Comparison of ENCODE assay signal across 8 mouse cellular contexts in the genomic region with DNA sequence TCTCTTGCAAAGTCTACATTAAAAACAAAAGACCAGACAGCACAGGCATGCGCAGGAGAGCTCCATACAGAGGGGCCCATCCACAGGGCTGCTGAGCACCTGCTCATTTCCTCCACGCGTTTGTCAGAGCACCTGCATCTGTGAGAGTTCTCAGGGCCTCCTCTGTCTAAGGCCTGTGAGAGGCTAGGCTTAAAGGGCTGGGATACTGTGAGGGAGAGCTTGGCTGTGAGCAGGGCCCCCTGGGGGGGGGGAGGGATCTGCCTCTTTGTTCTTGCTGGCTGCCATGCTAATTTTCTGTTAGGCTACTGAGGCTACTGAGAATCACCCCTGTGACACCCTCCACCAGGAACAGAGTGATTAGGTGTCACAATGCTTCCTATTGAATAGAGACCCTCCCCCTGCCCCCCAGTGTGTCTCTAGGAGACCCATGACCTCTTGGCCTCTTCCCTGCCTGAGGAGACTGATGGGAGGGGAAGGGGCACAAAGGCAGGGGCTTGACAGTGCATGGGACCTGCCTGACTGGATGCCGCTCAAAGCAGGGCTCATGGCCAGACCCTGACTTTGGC. TPM values are rescaled to one million over a fixed set of nuclear protein-coding genes. Genes with fewer than 3 reads are reported as not detected.
DNase-seq lines count a peak whose midpoint lies in the region; ATAC-seq lines count a peak whose summit lies in the region.

No protein-coding gene starts in this region.

- 32% methylated on average over 4 of the region's 4 CpGs for WGBS in heart, embryonic 13.5 days
- WGBS in embryonic facial prominence, embryonic 11.5 days, result 4% methylated on average over 4 of the region's 4 CpGs
- WGBS in limb, embryonic 10.5 days, result 7% methylated on average over 4 of the region's 4 CpGs
- WGBS in stomach, embryonic 15.5 days, result 23% methylated on average over 4 of the region's 4 CpGs

- H3K9ac ChIP-seq in heart, embryonic 13.5 days, result peak overlapping the region; percentile 41; the same call in 1 of the 2 replicates
- H3K9ac ChIP-seq in embryonic facial prominence, embryonic 11.5 days (replicated peaks; ENCODE audit: low read length), result peak overlapping the region; percentile 23; the same call in 1 of the 2 replicates
- no peak overlapping the region for H3K9ac ChIP-seq in stomach, embryonic 15.5 days

- DNase-seq in heart, adult 18-20 months, result no peak
- DNase-seq in embryonic facial prominence, embryonic 11.5 days (ENCODE audit: low spot score), result peak; percentile 50
- no peak for DNase-seq in limb, embryonic 10.5 days (ENCODE audit: low spot score)
- DNase-seq in frontal cortex, adult 2 months (ENCODE audit: extremely low spot score in 1 of 2, low spot score in 1 of 2), result no peak
- no peak for DNase-seq in testis, postnatal 10 days (ENCODE audit: low spot score)
- DNase-seq in layer of hippocampus, postnatal 25 days (ENCODE audit: extremely low spot score in 1 of 2, low spot score in 1 of 2), result no peak

- H3K27ac ChIP-seq in heart, embryonic 13.5 days (replicated peaks), result peak overlapping the region; percentile 76
- peak overlapping the region; percentile 52 for H3K27ac ChIP-seq in embryonic facial prominence, embryonic 11.5 days (replicated peaks; ENCODE audit: low read depth, low read length)
- peak overlapping the region; percentile 53; the same call in 1 of the 2 replicates for H3K27ac ChIP-seq in limb, embryonic 10.5 days
- peak overlapping the region; percentile 52; the same call in 1 of the 2 replicates for H3K27ac ChIP-seq in stomach, embryonic 15.5 days

- peaks cover 58% of the 10 kb centered on the region for H3K4me1 ChIP-seq in heart, embryonic 13.5 days
- peaks cover 9% of the 10 kb centered on the region for H3K4me1 ChIP-seq in embryonic facial prominence, embryonic 11.5 days (ENCODE audit: control insufficient read depth, insufficient read depth, low read length)
- H3K4me1 ChIP-seq in limb, embryonic 10.5 days, result peaks cover 33% of the 10 kb centered on the region
- H3K4me1 ChIP-seq in stomach, embryonic 15.5 days, result peaks cover 24% of the 10 kb centered on the region

- no peak for ATAC-seq in heart, embryonic 13.5 days (ENCODE audit: extremely low read depth, insufficient number of reproducible peaks, low FRiP score, low TSS enrichment)
- ATAC-seq in embryonic facial prominence, embryonic 11.5 days (replicated peaks; ENCODE audit: insufficient number of reproducible peaks, low FRiP score, low TSS enrichment, low read depth), result peak; percentile 77
- peak; percentile 63; the same call in 1 of the 2 replicates for ATAC-seq in stomach, embryonic 15.5 days (ENCODE audit: insufficient read depth, low FRiP score, low read depth)

- no peaks in the 10 kb centered on the region for H3K36me3 ChIP-seq in heart, embryonic 13.5 days
- no peaks in the 10 kb centered on the region for H3K36me3 ChIP-seq in embryonic facial prominence, embryonic 11.5 days (replicated peaks; ENCODE audit: control insufficient read depth, insufficient read depth, low read depth, low read length)
- H3K36me3 ChIP-seq in limb, embryonic 10.5 days, result no peaks in the 10 kb centered on the region
- H3K36me3 ChIP-seq in stomach, embryonic 15.5 days, result no peaks in the 10 kb centered on the region

- H3K4me2 ChIP-seq in heart, embryonic 13.5 days, result no peak overlapping the region
- H3K4me2 ChIP-seq in embryonic facial prominence, embryonic 11.5 days (ENCODE audit: low read depth, low read length), result no peak overlapping the region
- H3K4me2 ChIP-seq in stomach, embryonic 15.5 days, result no peak overlapping the region

- no peaks in the 10 kb centered on the region for H3K9me3 ChIP-seq in heart, embryonic 13.5 days
- H3K9me3 ChIP-seq in embryonic facial prominence, embryonic 11.5 days (replicated peaks; ENCODE audit: control insufficient read depth, low read length), result no peaks in the 10 kb centered on the region
- no peaks in the 10 kb centered on the region for H3K9me3 ChIP-seq in limb, embryonic 10.5 days (replicated peaks)
- H3K9me3 ChIP-seq in stomach, embryonic 15.5 days, result no peaks in the 10 kb centered on the region

- H3K4me3 ChIP-seq in heart, embryonic 13.5 days, result no peak overlapping the region
- H3K4me3 ChIP-seq in embryonic facial prominence, embryonic 11.5 days (ENCODE audit: low read depth, low read length), result no peak overlapping the region
- H3K4me3 ChIP-seq in limb, embryonic 10.5 days, result no peak overlapping the region
- H3K4me3 ChIP-seq in stomach, embryonic 15.5 days (replicated peaks), result no peak overlapping the region

- H3K27me3 ChIP-seq in heart, embryonic 13.5 days (replicated peaks), result no peaks in the 10 kb centered on the region
- no peaks in the 10 kb centered on the region for H3K27me3 ChIP-seq in embryonic facial prominence, embryonic 11.5 days (ENCODE audit: control insufficient read depth, insufficient read depth, low read length)
- no peaks in the 10 kb centered on the region for H3K27me3 ChIP-seq in limb, embryonic 10.5 days (ENCODE audit: low read depth, poor library complexity, severe bottlenecking)
- H3K27me3 ChIP-seq in stomach, embryonic 15.5 days (replicated peaks), result no peaks in the 10 kb centered on the region

RNA-seq across cellular contexts. Expression of gene Tpra1, which starts 23.7 kb away (rescaled TPM):
- 39.8 and 47.0 TPM in 2 replicates for polyA plus RNA-seq in heart, embryonic 13.5 days (2015; fragmentation: Nextera tagmentation; extraction: Ambion mirVana)
- total RNA-seq in heart, adult 18-20 months (2021), result 10 to 100 TPM; 35.0 to 37.1 TPM
- 41.0 and 45.0 TPM in 2 replicates for polyA plus RNA-seq in embryonic facial prominence, embryonic 11.5 days (2014; fragmentation: Nextera tagmentation; extraction: Ambion mirVana)
- 48.7 and 60.3 TPM in 2 replicates for polyA plus RNA-seq in limb, embryonic 10.5 days (2016; fragmentation: Nextera tagmentation; extraction: Ambion mirVana)
- polyA plus RNA-seq in stomach, embryonic 15.5 days (2015; fragmentation: Nextera tagmentation; extraction: Ambion mirVana), result 60.1 and 67.3 TPM in 2 replicates
- 92.8 and 93.3 TPM in 2 replicates for polyA plus RNA-seq in frontal cortex, adult 2 months (2012; rRNA removed)
- 10 to 100 TPM; 35.1 to 45.1 TPM for total RNA-seq in layer of hippocampus, postnatal 25 days (2021)

RNA-seq across cellular contexts. Expression of gene Mcm2, which starts 27.1 kb away (rescaled TPM):
- polyA plus RNA-seq in heart, embryonic 13.5 days (2015; fragmentation: Nextera tagmentation; extraction: Ambion mirVana), result 98.1 and 98.3 TPM in 2 replicates
- total RNA-seq in heart, adult 18-20 months (2021), result 1 to 10 TPM; 4.7 to 5.6 TPM
- 202 and 203 TPM in 2 replicates for polyA plus RNA-seq in embryonic facial prominence, embryonic 11.5 days (2014; fragmentation: Nextera tagmentation; extraction: Ambion mirVana)
- polyA plus RNA-seq in limb, embryonic 10.5 days (2016; fragmentation: Nextera tagmentation; extraction: Ambion mirVana), result 281 and 283 TPM in 2 replicates
- 105 and 110 TPM in 2 replicates for polyA plus RNA-seq in stomach, embryonic 15.5 days (2015; fragmentation: Nextera tagmentation; extraction: Ambion mirVana)
- 4.2 and 4.4 TPM in 2 replicates for polyA plus RNA-seq in frontal cortex, adult 2 months (2012; rRNA removed)
- 1 to 10 TPM; 5.5 to 6.6 TPM for total RNA-seq in layer of hippocampus, postnatal 25 days (2021)

RNA-seq across cellular contexts. Expression of gene Podxl2, which starts 50.9 kb away (rescaled TPM):
- polyA plus RNA-seq in heart, embryonic 13.5 days (2015; fragmentation: Nextera tagmentation; extraction: Ambion mirVana), result 44.1 and 46.1 TPM in 2 replicates
- 10 to 100 TPM; 15.0 to 18.8 TPM for total RNA-seq in heart, adult 18-20 months (2021)
- 56.8 and 71.1 TPM in 2 replicates for polyA plus RNA-seq in embryonic facial prominence, embryonic 11.5 days (2014; fragmentation: Nextera tagmentation; extraction: Ambion mirVana)
- 31.1 and 50.4 TPM in 2 replicates for polyA plus RNA-seq in limb, embryonic 10.5 days (2016; fragmentation: Nextera tagmentation; extraction: Ambion mirVana)
- polyA plus RNA-seq in stomach, embryonic 15.5 days (2015; fragmentation: Nextera tagmentation; extraction: Ambion mirVana), result 62.5 and 72.3 TPM in 2 replicates
- 609 and 620 TPM in 2 replicates for polyA plus RNA-seq in frontal cortex, adult 2 months (2012; rRNA removed)
- 100 to 1,000 TPM; 178 to 179 TPM for total RNA-seq in layer of hippocampus, postnatal 25 days (2021)

Comparison
In these comparisons a context has a peak if more than half of its experiments do, and no peak if none do; other contexts are left out.
1. RNA of gene Mcm2, which starts 27.1 kb away (polyA plus RNA-seq): 281 to 283 TPM in limb, embryonic 10.5 days, 202 to 203 TPM in embryonic facial prominence, embryonic 11.5 days, 105 to 110 TPM in stomach, embryonic 15.5 days and 98.1 to 98.3 TPM in heart, embryonic 13.5 days; 4.2 to 4.4 TPM in frontal cortex, adult 2 months; every median in the first group is over 10 times any median in the second.
2. Peak in every context shown above with its lines, with median percentiles within 50 percentile points of each other: H3K27ac ChIP-seq.